Mouse (Mus musculus) midbrain, embryonic 10.5 days (tissue): ENCODE measurements at regions not wholly inside any gene's neighbourhood (a gene's known extent, or its start where the extent isn't known, plus 50 kb on each side); places are given as distances from the start of the nearest gene placed in this dataset.

Experiments used
- DNase-seq: peaks from one replicate; pipeline ENCODE4 v3.0.0-alpha.2; 2017; ENCODE audit warnings: low spot score
- H3K27ac ChIP-seq: fragments of 300-500 bp; sonication (generic); replicated peaks from 2 replicates; pipeline ENCODE4 v1.5.1; 2016; ENCODE audit warnings: mild to moderate bottlenecking
- H3K27me3 ChIP-seq: fragments of 300-500 bp; sonication (generic); 2 replicates; pipeline ENCODE4 v1.6.1; 2016; ENCODE audit warnings: low read depth, mild to moderate bottlenecking; ENCODE audit not compliant: poor library complexity, severe bottlenecking
- H3K36me3 ChIP-seq: fragments of 300-500 bp; sonication (generic); 2 replicates; pipeline ENCODE4 v1.6.1; 2016; ENCODE audit warnings: mild to moderate bottlenecking, moderate library complexity
- H3K4me1 ChIP-seq: fragments of 300-500 bp; sonication (generic); 2 replicates; pipeline ENCODE4 v1.6.1; 2016
- H3K4me3 ChIP-seq: fragments of 300-500 bp; sonication (generic); 2 replicates; pipeline ENCODE4 v1.5.1; 2016; ENCODE audit warnings: mild to moderate bottlenecking, moderate library complexity
- H3K9me3 ChIP-seq: fragments of 300-500 bp; sonication (generic); replicated peaks from 2 replicates; pipeline ENCODE4 v1.6.1; 2016; ENCODE audit warnings: mild to moderate bottlenecking
- WGBS: fragments of 180-500 bp; shearing (Covaris S2); methylation state at CpG from one replicate; pipeline ENCODE4 v1.1.7; 2016; 5-methylcytosine and 5-hydroxymethylcytosine counted together

GRCm38 (mm10) chr2:46297274-46297843 lies 1180.2 kb upstream of the Zeb2 start:
- Histone ChIP-seq H3K27me3 (no peaks in the 10 kb centered on the region), H3K4me3 (no peak overlapping the region), H3K4me1 (no peaks in the 10 kb centered on the region), H3K27ac (no peak overlapping the region), H3K9me3 (no peaks in the 10 kb centered on the region), H3K36me3 (no peaks in the 10 kb centered on the region)
- no peak for DNase-seq
- 69% methylated on average over 2 of the region's 2 CpGs for WGBS

GRCm38 (mm10) chr2:46283929-46284598 lies 1166.9 kb upstream of the Zeb2 start:
- Histone ChIP-seq H3K27ac (no peak overlapping the region), H3K9me3 (no peaks in the 10 kb centered on the region), H3K27me3 (no peaks in the 10 kb centered on the region), H3K36me3 (no peaks in the 10 kb centered on the region), H3K4me3 (no peak overlapping the region), H3K4me1 (no peaks in the 10 kb centered on the region)
- DNase-seq, result no peak
- WGBS, result 87% methylated on average over 5 of the region's 5 CpGs

GRCm38 (mm10) chr2:46280822-46281221 lies 1163.6 kb upstream of the Zeb2 start:
- H3K27me3 ChIP-seq, result no peaks in the 10 kb centered on the region
- no peak for DNase-seq
- H3K4me3 ChIP-seq, result no peak overlapping the region
- no peaks in the 10 kb centered on the region for H3K9me3 ChIP-seq
- no peaks in the 10 kb centered on the region for H3K36me3 ChIP-seq
- H3K27ac ChIP-seq, result no peak overlapping the region
- WGBS, result 73% methylated on average over 2 of the region's 2 CpGs
- no peaks in the 10 kb centered on the region for H3K4me1 ChIP-seq

GRCm38 (mm10) chr2:46261618-46262017 lies 1144.4 kb upstream of the Zeb2 start:
- H3K27ac ChIP-seq, result no peak overlapping the region
- no peak overlapping the region for H3K4me3 ChIP-seq
- WGBS, result 100% methylated on average over 1 of the region's 1 CpGs

GRCm38 (mm10) chr2:46251562-46251961 lies 1134.4 kb upstream of the Zeb2 start:
- no peaks in the 10 kb centered on the region for H3K27me3 ChIP-seq
- no peaks in the 10 kb centered on the region for H3K36me3 ChIP-seq
- no peaks in the 10 kb centered on the region for H3K4me1 ChIP-seq
- 90% methylated on average over 7 of the region's 7 CpGs for WGBS
- H3K4me3 ChIP-seq, result no peak overlapping the region
- H3K9me3 ChIP-seq, result no peaks in the 10 kb centered on the region
- DNase-seq, result no peak
- no peak overlapping the region for H3K27ac ChIP-seq

More at GRCm38 (mm10) chr2:46261618-46262017, 1144.4 kb upstream of the Zeb2 start:
- Histone ChIP-seq H3K36me3 (no peaks in the 10 kb centered on the region), H3K9me3 (no peaks in the 10 kb centered on the region), H3K27me3 (no peaks in the 10 kb centered on the region), H3K4me1 (no peaks in the 10 kb centered on the region)
- DNase-seq, result no peak

- 81% methylated on average over 3 of the region's 3 CpGs for WGBS
- Histone ChIP-seq H3K4me1 (no peaks in the 10 kb centered on the region), H3K27me3 (no peaks in the 10 kb centered on the region), H3K4me3 (no peak overlapping the region), H3K27ac (no peak overlapping the region), H3K36me3 (no peaks in the 10 kb centered on the region), H3K9me3 (no peaks in the 10 kb centered on the region)
- no peak for DNase-seq
These were observed 1128.5 kb upstream of the Zeb2 start for GRCm38 (mm10) chr2:46245717-46246116.

GRCm38 (mm10) chr2:46244697-46245096 lies 1127.5 kb upstream of the Zeb2 start:
- Histone ChIP-seq H3K27ac (no peak overlapping the region), H3K27me3 (no peaks in the 10 kb centered on the region), H3K4me3 (no peak overlapping the region), H3K4me1 (no peaks in the 10 kb centered on the region), H3K9me3 (no peaks in the 10 kb centered on the region), H3K36me3 (no peaks in the 10 kb centered on the region)
- DNase-seq, result no peak
- WGBS, result 91% methylated on average over 3 of the region's 3 CpGs

- H3K27me3 ChIP-seq, result no peaks in the 10 kb centered on the region
- DNase-seq, result no peak
- no peaks in the 10 kb centered on the region for H3K4me1 ChIP-seq
- no peaks in the 10 kb centered on the region for H3K36me3 ChIP-seq
- H3K4me3 ChIP-seq, result no peak overlapping the region
- no peak overlapping the region for H3K27ac ChIP-seq
- no peaks in the 10 kb centered on the region for H3K9me3 ChIP-seq
These were observed 1125.6 kb upstream of the Zeb2 start for GRCm38 (mm10) chr2:46242806-46243205.

- no peak overlapping the region for H3K4me3 ChIP-seq
- no peak for DNase-seq
- no peaks in the 10 kb centered on the region for H3K4me1 ChIP-seq
- WGBS, result 80% methylated on average over 4 of the region's 4 CpGs
- H3K36me3 ChIP-seq, result no peaks in the 10 kb centered on the region
- H3K27me3 ChIP-seq, result no peaks in the 10 kb centered on the region
- no peaks in the 10 kb centered on the region for H3K9me3 ChIP-seq
- no peak overlapping the region for H3K27ac ChIP-seq
These were observed 1122.7 kb upstream of the Zeb2 start for GRCm38 (mm10) chr2:46239874-46240273.

GRCm38 (mm10) chr2:46230791-46231450 lies 1113.7 kb upstream of the Zeb2 start:
- Histone ChIP-seq H3K36me3 (no peaks in the 10 kb centered on the region), H3K27me3 (no peaks in the 10 kb centered on the region), H3K27ac (no peak overlapping the region), H3K4me3 (no peak overlapping the region), H3K4me1 (no peaks in the 10 kb centered on the region), H3K9me3 (no peaks in the 10 kb centered on the region)
- no peak for DNase-seq
- 73% methylated on average over 2 of the region's 2 CpGs for WGBS

- Histone ChIP-seq H3K27ac (no peak overlapping the region), H3K36me3 (no peaks in the 10 kb centered on the region), H3K27me3 (no peaks in the 10 kb centered on the region), H3K9me3 (no peaks in the 10 kb centered on the region), H3K4me3 (no peak overlapping the region), H3K4me1 (no peaks in the 10 kb centered on the region)
- DNase-seq, result no peak
- WGBS, result 92% methylated on average over 7 of the region's 7 CpGs
These were observed 1101.3 kb upstream of the Zeb2 start for GRCm38 (mm10) chr2:46218336-46218957.

GRCm38 (mm10) chr2:46199341-46199740 lies 1082.1 kb upstream of the Zeb2 start:
- H3K9me3 ChIP-seq, result no peaks in the 10 kb centered on the region
- no peaks in the 10 kb centered on the region for H3K27me3 ChIP-seq
- no peaks in the 10 kb centered on the region for H3K4me1 ChIP-seq
- H3K36me3 ChIP-seq, result no peaks in the 10 kb centered on the region
- 61% methylated on average over 1 of the region's 1 CpGs for WGBS
- H3K27ac ChIP-seq, result no peak overlapping the region
- DNase-seq, result no peak
- no peak overlapping the region for H3K4me3 ChIP-seq

- DNase-seq, result no peak
- Histone ChIP-seq H3K27me3 (no peaks in the 10 kb centered on the region), H3K27ac (no peak overlapping the region), H3K36me3 (no peaks in the 10 kb centered on the region), H3K4me1 (no peaks in the 10 kb centered on the region), H3K4me3 (no peak overlapping the region), H3K9me3 (no peaks in the 10 kb centered on the region)
These were observed 1070.2 kb upstream of the Zeb2 start for GRCm38 (mm10) chr2:46187265-46187888.
